Mouse (Mus musculus): ENCODE results near the gene Stfa2l1. TPM values are rescaled to one million over a fixed set of nuclear protein-coding genes. Genes with fewer than 3 reads are reported as not detected.

The Stfa2l1 gene
- polyA plus RNA-seq (2015; fragmentation: Nextera tagmentation; extraction: Ambion mirVana), result 0.47 and 7.8 TPM in 2 replicates

GRCm38 (mm10) chr16:36156402-36156975 is at the start of gene Stfa2l1:
Gene Stfa2l1, plus strand, starts transcription at chr16:36156811.

GRCm38 (mm10) chr16:36131141-36131540 is 25.5 kb upstream of the Stfa2l1 start, which contains the start of gene Csta1:
Gene Csta1, minus strand, starts transcription at chr16:36131241.

DNA sequence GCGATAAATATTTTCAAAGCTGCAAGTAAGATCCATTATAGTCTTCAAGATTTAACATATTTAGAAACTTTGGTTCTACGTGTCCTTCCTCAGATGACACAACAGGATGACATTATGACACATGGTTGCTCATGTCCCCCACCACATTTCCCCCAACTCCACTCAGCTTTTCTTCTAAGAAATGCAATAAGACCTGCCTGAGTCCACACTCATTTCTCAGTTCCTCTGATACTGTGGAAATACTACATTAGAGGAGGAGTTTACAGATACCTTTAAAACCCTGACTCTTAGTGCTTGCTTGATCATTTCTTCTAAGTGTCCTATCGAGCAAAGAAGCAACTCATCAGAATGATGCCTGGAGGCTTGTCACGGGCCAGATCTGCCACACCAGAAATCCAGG is 27.3 kb downstream of the Stfa2l1 start, which contains the start of gene Gm5483:
Gm5483 (plus strand) TSS at position 301 of the 400 bp plus-strand sequence.

GRCm38 (mm10) chr16:36209967-36210453 is 53.4 kb downstream of the Stfa2l1 start, which contains the start of gene Gm5416:
Gene Gm5416, plus strand, starts transcription at chr16:36210403.

Other genes starting within 250 kb of the Stfa2l1 start
- 10.9 and 11.2 TPM in 2 replicates for gene Parp9, start 218.3 kb upstream of the Stfa2l1 start, polyA plus RNA-seq (2015; fragmentation: Nextera tagmentation; extraction: Ambion mirVana)
- 6.7 and 7.5 TPM in 2 replicates for gene Dtx3l, start 217.7 kb upstream of the Stfa2l1 start, polyA plus RNA-seq (2015; fragmentation: Nextera tagmentation; extraction: Ambion mirVana)
- 25.5 and 29.9 TPM in 2 replicates for gene Kpna1, start 178.1 kb upstream of the Stfa2l1 start, polyA plus RNA-seq (2015; fragmentation: Nextera tagmentation; extraction: Ambion mirVana)
- gene Wdr5b, start 115.6 kb upstream of the Stfa2l1 start, polyA plus RNA-seq (2015; fragmentation: Nextera tagmentation; extraction: Ambion mirVana), result 4.1 and 4.4 TPM in 2 replicates
- gene Fam162a, start 85.2 kb upstream of the Stfa2l1 start, polyA plus RNA-seq (2015; fragmentation: Nextera tagmentation; extraction: Ambion mirVana), result 404 and 449 TPM in 2 replicates
- gene Ccdc58, start 85.1 kb upstream of the Stfa2l1 start, polyA plus RNA-seq (2015; fragmentation: Nextera tagmentation; extraction: Ambion mirVana), result 44.0 and 50.9 TPM in 2 replicates
- 1.3 and 1.4 TPM in 2 replicates for gene Csta1, start 25.6 kb upstream of the Stfa2l1 start, polyA plus RNA-seq (2015; fragmentation: Nextera tagmentation; extraction: Ambion mirVana)
- gene Gm5483, start 27.4 kb downstream of the Stfa2l1 start, polyA plus RNA-seq (2015; fragmentation: Nextera tagmentation; extraction: Ambion mirVana), result 4.8 and 21.3 TPM in 2 replicates
- gene Gm5416, start 53.6 kb downstream of the Stfa2l1 start, polyA plus RNA-seq (2015; fragmentation: Nextera tagmentation; extraction: Ambion mirVana), result 3.4 TPM in 1 of 2 replicates, not detected in the other
- 3.6 and 37.1 TPM in 2 replicates for gene 2010005H15Rik, start 64.7 kb downstream of the Stfa2l1 start, polyA plus RNA-seq (2015; fragmentation: Nextera tagmentation; extraction: Ambion mirVana)
- 5.1 and 29.0 TPM in 2 replicates for gene Stfa1, start 120.1 kb downstream of the Stfa2l1 start, polyA plus RNA-seq (2015; fragmentation: Nextera tagmentation; extraction: Ambion mirVana)
- not detected in 2 replicates for gene BC117090, start 177.5 kb downstream of the Stfa2l1 start, polyA plus RNA-seq (2015; fragmentation: Nextera tagmentation; extraction: Ambion mirVana)
- gene BC100530, start 210.9 kb downstream of the Stfa2l1 start, polyA plus RNA-seq (2015; fragmentation: Nextera tagmentation; extraction: Ambion mirVana), result 4.3 and 18.5 TPM in 2 replicates